Mouse (Mus musculus) cortical plate, adult 2 months (tissue): ENCODE measurements around the gene Kcnn4.

ENCODE experiments used
- CTCF ChIP-seq: fragments of 200-500 bp; IDR thresholded peaks from 2 replicates; pipeline ENCODE4 v1.5.1; 2011; ENCODE audit warnings: mild to moderate bottlenecking, control low read depth, low read length; ENCODE audit not compliant: insufficient read depth; ENCODE audit errors: extremely low read depth
- POLR2A ChIP-seq: fragments of 200-500 bp; IDR thresholded peaks from 2 replicates; pipeline ENCODE4 v1.6.1; 2011; ENCODE audit warnings: mild to moderate bottlenecking, low read length, control low read depth; ENCODE audit not compliant: insufficient read depth; ENCODE audit errors: extremely low read depth

- TF ChIP-seq CTCF: no peak
- no peak for TF ChIP-seq POLR2A
These were observed 61.6 kb downstream of the Kcnn4 start for GRCm38 (mm10) chr7:24431713-24432112.
